Mouse (Mus musculus): ENCODE measurements at regions not wholly inside any gene's neighbourhood (a gene's known extent, or its start where the extent isn't known, plus 50 kb on each side); places are given as distances from the start of the nearest gene placed in this dataset.

- intact Hi-C loops (cut with DNase I), result no loop called here
- no peak for DNase-seq (ENCODE audit: low spot score in 2 of 2)
These were observed 6811.3 kb downstream of the 9330182O14Rik start for GRCm38 (mm10) chr15:46945423-46945822.

GRCm38 (mm10) chr15:46990201-46990600 is 6856.0 kb downstream of the 9330182O14Rik start:
- intact Hi-C loops (cut with DNase I), result loop anchor here (10.0 kb wide), 1 partner anchor 1715 kb away; no protein-coding TSS in a partner anchor
- DNase-seq (ENCODE audit: low spot score in 2 of 2), result no peak

DNA sequence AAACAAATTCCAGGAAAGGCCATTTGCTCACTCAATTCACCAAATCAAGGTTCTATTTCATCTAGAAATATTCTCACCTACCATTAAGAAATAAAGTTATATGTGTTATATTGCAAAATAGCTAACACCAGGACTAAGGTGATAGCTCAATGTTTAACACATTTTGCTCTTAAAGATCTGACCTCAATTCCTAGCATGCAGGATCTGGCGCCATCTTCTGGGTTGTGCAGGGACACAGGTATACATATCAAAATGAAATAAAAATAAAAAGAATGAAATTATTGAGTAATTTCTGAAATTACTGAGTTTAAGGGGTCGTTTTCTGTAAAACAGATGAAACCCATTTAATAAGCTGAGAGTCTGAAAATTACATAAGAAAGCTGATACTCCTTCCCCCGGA is 6862.9 kb downstream of the 9330182O14Rik start:
- intact Hi-C loops (cut with DNase I), result loop anchor here (5.0 to 10.0 kb wide), 2 partner anchors 395 to 1722 kb away; no protein-coding TSS in a partner anchor
- no peak for DNase-seq (ENCODE audit: low spot score in 2 of 2)
